ENCODE assay signal across 9 mouse cellular contexts in genomic region chr7:126008789-126009148, GRCm38 (mm10).
DNase-seq lines count a peak whose midpoint lies in the region; ATAC-seq and TF ChIP-seq lines count a peak whose summit lies in the region.
"Had no signal": no experiment of that assay in that cellular context is flagged by ENCODE, and none has a peak within 500 bp of the region (broad histone marks: within the 10 kb centered on the region; RNA-seq: fewer than 3 reads in every experiment).

No protein-coding gene starts in this region.

- no peak overlapping the region for H3K4me3 ChIP-seq in lung, embryonic 14.5 days (ENCODE audit: low read depth, low read length)
- no peak overlapping the region for H3K4me3 ChIP-seq in hindbrain, postnatal 0 days (ENCODE audit: low read length)
- H3K4me3 ChIP-seq in limb, embryonic 14.5 days (replicated peaks; ENCODE audit: low read length): no peak overlapping the region

- H3K4me1 ChIP-seq in lung, embryonic 14.5 days (ENCODE audit: insufficient read depth): 0 out of 2 replicates have a peak, but pooled peaks cover 3% of the 10 kb centered on the region
- H3K4me1 ChIP-seq in hindbrain, postnatal 0 days (ENCODE audit: insufficient read depth, low read length): peaks cover 6% of the 10 kb centered on the region
- H3K4me1 ChIP-seq in limb, embryonic 14.5 days (ENCODE audit: control insufficient read depth, insufficient read depth, low read length): peaks cover 7% of the 10 kb centered on the region; the same call in 1 of the 2 replicates

- H3K27me3 ChIP-seq in lung, embryonic 14.5 days (ENCODE audit: insufficient read depth, low read length): no peaks in the 10 kb centered on the region
- no peaks in the 10 kb centered on the region for H3K27me3 ChIP-seq in hindbrain, postnatal 0 days (ENCODE audit: insufficient read depth, low read length)
- H3K27me3 ChIP-seq in limb, embryonic 14.5 days (ENCODE audit: control insufficient read depth, insufficient read depth, low read length): no peaks in the 10 kb centered on the region

- H3K36me3 ChIP-seq in lung, embryonic 14.5 days (ENCODE audit: insufficient read depth): no peaks in the 10 kb centered on the region
- H3K36me3 ChIP-seq in hindbrain, postnatal 0 days (ENCODE audit: insufficient read depth, low read length): no peaks in the 10 kb centered on the region
- H3K36me3 ChIP-seq in limb, embryonic 14.5 days (ENCODE audit: control insufficient read depth, insufficient read depth, low read length): no peaks in the 10 kb centered on the region

- TF ChIP-seq POLR2A in limb, embryonic 14.5 days (IDR thresholded peaks at IDR 0.05; ENCODE audit: borderline replicate concordance, extremely low read depth, insufficient read depth, insufficient read length): no peak

- H3K9me3 ChIP-seq in lung, embryonic 14.5 days (ENCODE audit: low read depth, low read length): no peaks in the 10 kb centered on the region
- no peaks in the 10 kb centered on the region for H3K9me3 ChIP-seq in hindbrain, postnatal 0 days (ENCODE audit: low read length)
- H3K9me3 ChIP-seq in limb, embryonic 14.5 days (ENCODE audit: control insufficient read depth, low read length): no peaks in the 10 kb centered on the region

- no peak overlapping the region for H3K4me2 ChIP-seq in lung, embryonic 14.5 days
- no peak overlapping the region for H3K4me2 ChIP-seq in hindbrain, postnatal 0 days (ENCODE audit: low read depth, low read length)
- no peak overlapping the region for H3K4me2 ChIP-seq in limb, embryonic 14.5 days (replicated peaks; ENCODE audit: low read depth, low read length, severe bottlenecking)

- H3K9ac ChIP-seq in lung, embryonic 14.5 days: no peak overlapping the region
- no peak overlapping the region for H3K9ac ChIP-seq in hindbrain, postnatal 0 days (replicated peaks; ENCODE audit: low read length)
- H3K9ac ChIP-seq in limb, embryonic 14.5 days (ENCODE audit: low read depth, low read length, severe bottlenecking): no peak overlapping the region
- H3K9ac ChIP-seq: liver, embryonic 14.5 days had no signal

- no peak for TF ChIP-seq CTCF in lung, embryonic 14.5 days (IDR thresholded peaks at IDR 0.05; ENCODE audit: low read depth)
- no peak for TF ChIP-seq CTCF in hindbrain, postnatal 0 days (IDR thresholded peaks at IDR 0.05; ENCODE audit: low read depth)

- peak; percentile 67; the same call in 1 of the 2 replicates for ATAC-seq in lung, embryonic 14.5 days (ENCODE audit: insufficient read depth)
- peak; percentile 79 for ATAC-seq in hindbrain, postnatal 0 days
- peak; percentile 78 for ATAC-seq in limb, embryonic 14.5 days (ENCODE audit: low FRiP score, low read depth)

- DNase-seq in lung, embryonic 14.5 days: peak; percentile 36
- DNase-seq in lung, postnatal 4 days: no peak
- DNase-seq in hindbrain, postnatal 0 days (ENCODE audit: low spot score): peak; percentile 84
- peak; percentile 36 for DNase-seq in limb, embryonic 14.5 days (ENCODE audit: low spot score)
- DNase-seq in right cerebral cortex, postnatal 4 days: peak; percentile 41
- no peak for DNase-seq in adrenal gland, postnatal 25 days
- no peak for DNase-seq in thymus, adult 18-20 months
- no peak for DNase-seq in adrenal gland, postnatal 14 days

- 44% methylated on average over 7 of the region's 7 CpGs for WGBS in lung, embryonic 14.5 days
- WGBS in hindbrain, postnatal 0 days: 31% methylated on average over 7 of the region's 7 CpGs
- WGBS in limb, embryonic 14.5 days: 67% methylated on average over 7 of the region's 7 CpGs

- H3K27ac ChIP-seq in lung, embryonic 14.5 days (ENCODE audit: low read depth): peak overlapping the region; percentile 52; the same call in 1 of the 2 replicates
- H3K27ac ChIP-seq in hindbrain, postnatal 0 days: peak overlapping the region; percentile 20; the same call in 1 of the 2 replicates
- no peak overlapping the region for H3K27ac ChIP-seq in limb, embryonic 14.5 days (replicated peaks; ENCODE audit: low read depth, low read length)
- H3K27ac ChIP-seq: liver, embryonic 14.5 days had no signal

Comparison
In these comparisons a context has a peak if more than half of its experiments do, and no peak if none do; other contexts are left out.
1. DNase-seq: peak in lung, embryonic 14.5 days (single experiment), hindbrain, postnatal 0 days (single experiment), limb, embryonic 14.5 days (single experiment) and right cerebral cortex, postnatal 4 days (single experiment); none in lung, postnatal 4 days (0 of 2), adrenal gland, postnatal 25 days (single experiment), thymus, adult 18-20 months (0 of 2) and adrenal gland, postnatal 14 days (single experiment).
2. Peak in every context shown above with its lines, with median percentiles within 50 percentile points of each other: ATAC-seq.